Mouse (Mus musculus) liver, postnatal 0 days (tissue): Measurements from ENCODE around the gene Plekhf1.

ENCODE experiments used
- CTCF ChIP-seq: sonication (generic); IDR thresholded peaks from 2 replicates; pipeline ENCODE4 v1.5.1; 2016; ENCODE audit warnings: antibody characterized with exemption, low read depth
- EP300 ChIP-seq: IDR thresholded peaks from 2 replicates; pipeline ENCODE4 v1.6.1; 2016; ENCODE audit warnings: antibody characterized with exemption, low read depth, mild to moderate bottlenecking

DNA sequence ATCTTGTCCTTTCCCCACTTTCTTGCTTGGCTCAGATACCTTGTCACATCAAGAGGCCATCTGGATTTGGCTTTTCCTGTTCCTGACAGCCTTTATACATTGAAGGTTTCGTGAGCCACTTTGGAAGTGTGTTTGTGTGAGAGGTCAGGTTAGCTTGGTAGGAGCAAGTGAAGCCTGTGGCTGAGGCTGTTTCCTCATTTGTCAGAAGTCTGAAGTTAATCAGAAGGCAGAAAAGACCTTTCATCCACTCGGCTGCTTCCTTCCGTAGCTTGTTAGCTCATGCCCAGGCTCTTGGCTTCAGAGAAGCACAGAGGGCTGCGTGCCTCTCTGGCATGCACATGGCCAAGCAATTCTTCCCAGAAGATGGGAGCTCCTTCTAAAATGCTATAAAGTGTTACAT is 40.0 kb downstream of the Plekhf1 start:
- TF ChIP-seq CTCF, result no peak
- TF ChIP-seq EP300, result no peak
